Mouse (Mus musculus): ENCODE data around the gene Syndig1.

DNA sequence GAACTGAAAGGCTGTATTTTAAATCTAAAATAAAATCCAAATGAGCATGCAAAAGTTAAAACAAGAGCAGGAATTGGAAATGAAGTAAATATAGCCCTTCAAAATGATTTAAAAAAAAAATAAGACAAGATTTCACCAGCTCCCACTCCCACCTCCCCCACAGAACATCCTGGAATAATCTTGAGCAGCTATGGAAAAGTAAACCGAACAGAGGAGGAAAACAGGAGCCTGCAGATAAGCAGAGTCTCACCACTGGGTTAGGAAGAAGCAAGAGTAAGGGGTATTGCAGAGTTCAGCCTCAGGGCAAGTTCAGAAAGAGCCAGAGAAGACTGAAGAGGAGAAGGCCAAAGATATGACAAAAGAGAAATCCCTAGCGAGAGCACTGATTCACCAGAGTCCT is 48.9 kb downstream of the Syndig1 start:
- TF ChIP-seq POLR2A (IDR thresholded peaks at IDR 0.05; ENCODE audit: borderline replicate concordance, insufficient read depth, low read length) (no peak), CTCF (IDR thresholded peaks at IDR 0.05; ENCODE audit: borderline replicate concordance, insufficient read depth, low read depth, low read length) (no peak)
